Mouse (Mus musculus): ENCODE results near the gene Rnf215. TPM values are rescaled to one million over a fixed set of nuclear protein-coding genes. Genes with fewer than 3 reads are reported as not detected.
"Not testable (repeated sequence)": the region's sequence is repeated elsewhere in the genome, so short reads cannot be mapped to it uniquely, and the experiment has no call there.

Gene Rnf215
- polyA plus RNA-seq, 1 experiment from 2014 or later: 37.4 TPM

DNA sequence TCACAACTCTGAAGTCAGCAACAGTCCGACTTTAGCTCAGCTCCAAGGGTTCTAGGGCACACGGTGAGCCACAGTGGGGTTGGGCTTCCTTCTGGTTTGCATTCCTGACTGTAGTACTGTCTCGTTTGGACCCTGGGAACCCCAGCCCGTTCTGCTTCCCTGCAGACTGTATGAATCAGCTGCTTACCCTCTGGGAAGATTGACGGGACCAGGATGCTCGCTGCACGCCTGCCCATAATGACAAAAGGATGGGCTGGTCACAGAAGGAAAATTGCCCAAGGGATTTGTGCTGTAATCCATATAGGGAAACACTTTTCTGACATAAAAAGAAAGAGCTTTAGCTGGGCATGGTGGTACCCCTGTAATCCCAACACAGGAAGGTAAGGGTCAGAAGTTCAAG lies 36.2 kb upstream of the Rnf215 start:
- Histone ChIP-seq H3K27ac (no peak overlapping the region), H3K9ac (peak overlapping the region; percentile 27; the same call in 1 of the 2 replicates)
- 63% methylated on average over 7 of the region's 7 CpGs for WGBS

DNA sequence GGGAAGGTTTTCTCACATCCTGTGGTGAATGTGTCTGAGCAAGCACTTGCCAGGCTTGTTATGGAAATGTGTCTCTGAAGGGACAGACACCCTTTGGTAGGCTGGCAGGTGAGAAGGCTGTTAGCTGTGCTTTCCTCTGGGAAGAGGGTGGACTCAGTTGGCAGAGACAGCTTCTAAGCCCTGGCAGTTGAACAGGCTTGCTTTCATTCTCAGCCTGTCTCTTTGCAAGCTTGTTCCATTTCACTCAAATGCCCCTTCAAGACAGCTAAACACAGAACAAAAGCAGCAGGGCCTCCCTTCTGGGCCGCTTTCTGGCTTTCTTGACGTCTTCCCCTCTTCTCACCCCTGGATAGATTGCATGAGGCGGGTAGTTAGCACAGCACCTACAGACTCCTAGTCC lies 35.6 kb upstream of the Rnf215 start:
- Histone ChIP-seq H3K36me3 (0 out of 2 replicates have a peak, but pooled peaks cover 6% of the 10 kb centered on the region), H3K4me2 (no peak overlapping the region), H3K9me3 (no peaks in the 10 kb centered on the region), H3K9ac (no peak overlapping the region), H3K27ac (no peak overlapping the region), H3K4me1 (peaks cover 22% of the 10 kb centered on the region), H3K27me3 (no peaks in the 10 kb centered on the region), H3K4me3 (no peak overlapping the region)
- no peak for ATAC-seq (ENCODE audit: insufficient number of reproducible peaks, insufficient read depth, low FRiP score, low TSS enrichment, low read depth)
- 72% methylated on average over 3 of the region's 3 CpGs for WGBS

More for the DNA sequence above, 36.2 kb upstream of the Rnf215 start:
- Histone ChIP-seq H3K4me1 (peaks cover 25% of the 10 kb centered on the region), H3K4me2 (no peak overlapping the region), H3K9me3 (no peaks in the 10 kb centered on the region), H3K27me3 (no peaks in the 10 kb centered on the region), H3K4me3 (no peak overlapping the region), H3K36me3 (0 out of 2 replicates have a peak, but pooled peaks cover 6% of the 10 kb centered on the region)
- ATAC-seq (ENCODE audit: insufficient number of reproducible peaks, insufficient read depth, low FRiP score, low TSS enrichment, low read depth): no peak

DNA sequence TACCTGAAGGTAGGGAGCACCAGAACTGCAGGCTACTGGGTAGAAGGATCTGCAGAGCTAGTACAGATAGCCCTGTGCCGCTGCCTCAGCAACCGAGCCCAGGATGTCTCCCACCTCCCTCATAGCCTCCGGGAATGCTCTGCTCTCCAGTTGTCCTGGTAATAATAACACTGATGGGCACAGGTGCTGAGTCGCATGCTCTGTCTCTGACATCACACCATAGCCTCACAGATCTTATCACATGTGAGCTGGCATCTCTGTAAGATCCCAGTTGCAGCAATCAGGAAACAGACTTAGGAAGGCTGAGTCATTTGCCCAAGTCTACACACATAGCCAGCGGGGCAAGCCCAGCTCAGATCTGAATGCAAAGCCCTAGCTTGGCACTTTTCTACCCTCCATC lies 33.2 kb upstream of the Rnf215 start:
- 0 out of 2 replicates have a peak overlapping the region, but pooled peaks have one; percentile 32 for H3K9ac ChIP-seq
- 0 out of 2 replicates have a peak, but pooled peaks cover 6% of the 10 kb centered on the region for H3K36me3 ChIP-seq
- WGBS: 79% methylated on average over 5 of the region's 5 CpGs
- no peak overlapping the region for H3K27ac ChIP-seq
- no peak overlapping the region for H3K4me3 ChIP-seq
- ATAC-seq (ENCODE audit: insufficient number of reproducible peaks, insufficient read depth, low FRiP score, low TSS enrichment, low read depth): no peak
- H3K9me3 ChIP-seq: no peaks in the 10 kb centered on the region
- no peak overlapping the region for H3K4me2 ChIP-seq
- no peaks in the 10 kb centered on the region for H3K27me3 ChIP-seq
- peaks cover 6% of the 10 kb centered on the region for H3K4me1 ChIP-seq

DNA sequence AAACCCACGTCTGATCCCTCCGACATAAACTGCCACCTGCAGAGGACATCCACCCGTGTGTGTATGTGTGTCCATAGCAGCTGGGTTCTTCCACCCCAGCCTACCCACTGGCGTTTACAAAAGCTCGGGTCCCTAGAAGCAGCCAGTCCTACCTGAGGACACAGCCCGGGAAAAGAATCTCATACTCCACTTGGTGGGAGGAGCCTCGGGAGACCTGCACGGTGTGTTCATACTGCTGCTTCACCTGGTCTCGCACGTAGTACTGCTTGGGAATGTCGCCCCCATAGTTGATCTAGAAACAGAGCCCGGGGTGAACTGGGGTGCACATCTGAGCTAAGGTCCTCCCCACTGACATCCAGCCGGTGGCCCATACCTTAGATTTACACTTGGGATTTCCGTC lies 31.5 kb upstream of the Rnf215 start:
- no peak for ATAC-seq (ENCODE audit: insufficient number of reproducible peaks, insufficient read depth, low FRiP score, low TSS enrichment, low read depth)
- Histone ChIP-seq H3K9me3 (no peaks in the 10 kb centered on the region), H3K36me3 (0 out of 2 replicates have a peak, but pooled peaks cover 6% of the 10 kb centered on the region), H3K9ac (no peak overlapping the region), H3K4me3 (no peak overlapping the region), H3K4me1 (no peaks in the 10 kb centered on the region), H3K27ac (no peak overlapping the region), H3K27me3 (no peaks in the 10 kb centered on the region), H3K4me2 (no peak overlapping the region)
- WGBS: 76% methylated on average over 14 of the region's 14 CpGs

DNA sequence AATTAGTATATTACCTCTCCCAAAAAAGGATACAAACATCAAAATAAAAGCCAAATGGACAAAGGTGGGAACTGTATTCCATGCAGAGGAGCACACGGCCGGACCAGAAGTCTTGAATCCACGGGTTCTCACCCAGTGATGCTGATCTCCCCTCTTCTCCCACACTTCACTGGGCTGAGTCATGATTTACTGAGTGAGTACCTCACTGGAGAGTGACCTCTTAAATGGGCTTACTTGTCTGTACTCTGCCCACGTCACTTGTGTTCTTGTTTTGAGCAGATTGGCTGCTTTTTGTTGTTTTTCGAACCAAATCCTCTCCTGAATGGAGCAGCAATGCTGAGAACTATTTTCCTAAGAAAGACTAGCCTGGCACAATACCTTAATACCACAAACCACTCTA lies 30.0 kb upstream of the Rnf215 start:
- H3K27ac ChIP-seq: no peak overlapping the region
- no peak overlapping the region for H3K4me3 ChIP-seq
- 87% methylated on average over 5 of the region's 5 CpGs for WGBS
- H3K9ac ChIP-seq: no peak overlapping the region
- no peaks in the 10 kb centered on the region for H3K4me1 ChIP-seq
- no peaks in the 10 kb centered on the region for H3K9me3 ChIP-seq
- H3K27me3 ChIP-seq: no peaks in the 10 kb centered on the region
- H3K4me2 ChIP-seq: no peak overlapping the region
- 0 out of 2 replicates have a peak, but pooled peaks cover 6% of the 10 kb centered on the region for H3K36me3 ChIP-seq
- ATAC-seq (ENCODE audit: insufficient number of reproducible peaks, insufficient read depth, low FRiP score, low TSS enrichment, low read depth): no peak

DNA sequence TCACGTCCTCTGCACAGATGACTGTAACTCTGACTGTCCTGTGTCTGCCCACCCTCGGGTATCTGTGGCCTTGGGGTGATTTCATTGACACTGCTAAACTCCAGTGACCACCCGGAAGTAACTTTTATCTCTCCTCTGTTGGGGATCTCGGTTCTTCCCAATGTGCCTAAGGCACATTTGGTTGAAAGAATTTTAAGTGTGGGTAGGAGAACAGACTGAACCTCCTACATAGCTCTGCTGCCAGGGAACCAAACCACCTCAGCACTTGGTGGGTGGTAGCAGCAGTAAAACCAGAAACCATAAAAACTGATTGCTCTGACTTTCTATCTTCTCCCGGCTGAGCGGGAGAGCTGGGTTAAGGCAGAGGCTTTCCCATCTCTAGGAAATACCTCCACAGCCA lies 29.6 kb upstream of the Rnf215 start:
- Histone ChIP-seq H3K4me2 (no peak overlapping the region), H3K9me3 (no peaks in the 10 kb centered on the region), H3K27ac (no peak overlapping the region), H3K9ac (no peak overlapping the region), H3K4me3 (no peak overlapping the region), H3K4me1 (no peaks in the 10 kb centered on the region), H3K27me3 (no peaks in the 10 kb centered on the region), H3K36me3 (0 out of 2 replicates have a peak, but pooled peaks cover 8% of the 10 kb centered on the region)
- WGBS: 60% methylated on average over 6 of the region's 6 CpGs
- ATAC-seq (ENCODE audit: insufficient number of reproducible peaks, insufficient read depth, low FRiP score, low TSS enrichment, low read depth): no peak

DNA sequence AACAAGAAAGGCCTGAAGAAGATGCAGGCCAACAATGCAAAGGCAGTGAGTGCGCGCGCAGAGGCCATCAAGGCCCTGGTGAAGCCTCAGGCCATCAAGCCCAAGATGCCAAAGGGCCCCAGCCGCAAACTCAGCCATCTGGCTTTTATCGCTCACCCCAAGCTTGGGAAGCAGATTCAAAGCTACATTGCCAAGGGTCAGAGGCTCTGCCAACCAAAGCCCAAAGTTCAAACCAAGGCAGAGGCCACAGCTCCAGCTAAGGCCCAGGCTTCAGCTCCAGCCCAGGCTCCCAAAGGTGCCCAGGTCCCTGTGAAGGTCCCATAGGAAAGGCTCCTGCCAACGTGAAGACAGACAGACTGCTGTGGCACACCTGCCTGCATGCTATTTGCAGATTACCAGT lies 27.1 kb upstream of the Rnf215 start:
- not testable (repeated sequence) for H3K27me3 ChIP-seq; H3K9ac ChIP-seq; H3K27ac ChIP-seq; H3K4me1 ChIP-seq; H3K4me2 ChIP-seq; H3K9me3 ChIP-seq; ATAC-seq (ENCODE audit: insufficient number of reproducible peaks, insufficient read depth, low FRiP score, low TSS enrichment, low read depth); H3K4me3 ChIP-seq
- WGBS: 89% methylated on average over 6 of the region's 6 CpGs
- peaks cover 16% of the 10 kb centered on the region; the same call in 1 of the 2 replicates for H3K36me3 ChIP-seq

DNA sequence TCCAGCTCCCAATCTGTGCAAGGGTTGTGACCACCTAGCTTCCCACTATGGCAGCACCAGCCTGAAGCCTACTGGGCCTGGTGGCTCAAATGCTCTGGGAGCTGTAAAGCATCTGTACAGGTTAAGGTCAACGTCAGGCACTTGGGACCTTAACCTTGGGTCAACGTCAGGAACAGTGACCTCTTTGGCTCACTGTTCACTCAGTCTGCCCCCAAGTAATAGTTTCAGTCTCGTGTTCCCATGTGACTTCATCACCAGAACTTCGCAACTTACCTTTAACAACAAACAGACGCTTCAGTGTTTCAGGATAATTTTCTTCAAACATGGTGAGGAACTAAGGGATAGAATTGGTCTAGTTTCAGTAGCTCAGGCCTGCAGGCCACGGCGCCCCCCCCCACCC lies 26.3 kb upstream of the Rnf215 start:
- no peak overlapping the region for H3K27ac ChIP-seq
- no peaks in the 10 kb centered on the region for H3K27me3 ChIP-seq
- H3K4me2 ChIP-seq: no peak overlapping the region
- H3K4me1 ChIP-seq: no peaks in the 10 kb centered on the region
- 51% methylated on average over 7 of the region's 7 CpGs for WGBS
- ATAC-seq (ENCODE audit: insufficient number of reproducible peaks, insufficient read depth, low FRiP score, low TSS enrichment, low read depth): no peak
- H3K36me3 ChIP-seq: peaks cover 10% of the 10 kb centered on the region; the same call in 1 of the 2 replicates
- no peak overlapping the region for H3K9ac ChIP-seq
- H3K4me3 ChIP-seq: no peak overlapping the region
- no peaks in the 10 kb centered on the region for H3K9me3 ChIP-seq

DNA sequence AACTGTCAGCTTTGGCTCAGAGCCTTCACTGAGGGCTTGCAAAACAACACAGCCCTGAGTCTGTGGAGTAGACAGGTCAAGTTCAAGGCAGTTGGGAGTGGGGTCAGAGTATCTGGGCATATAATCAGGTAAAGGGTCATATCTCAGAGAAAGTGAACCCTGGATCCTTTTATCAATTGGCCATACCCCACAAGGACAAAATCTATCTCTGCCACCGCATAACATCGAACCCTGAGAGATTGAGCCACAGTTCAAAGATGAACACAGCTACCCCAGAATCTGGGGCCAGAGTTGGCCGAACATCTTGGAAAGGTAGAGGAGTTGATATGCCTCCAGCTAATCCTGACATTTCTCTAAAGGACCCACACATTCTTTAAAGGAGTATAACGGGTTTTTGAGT lies 23.0 kb upstream of the Rnf215 start:
- Histone ChIP-seq H3K4me2 (no peak overlapping the region), H3K4me3 (no peak overlapping the region), H3K27ac (no peak overlapping the region), H3K9ac (no peak overlapping the region), H3K4me1 (0 out of 2 replicates have a peak, but pooled peaks cover 3% of the 10 kb centered on the region), H3K36me3 (peaks cover 10% of the 10 kb centered on the region; the same call in 1 of the 2 replicates), H3K27me3 (0 out of 2 replicates have a peak, but pooled peaks cover 4% of the 10 kb centered on the region), H3K9me3 (no peaks in the 10 kb centered on the region)
- 88% methylated on average over 4 of the region's 4 CpGs for WGBS
- ATAC-seq (ENCODE audit: insufficient number of reproducible peaks, insufficient read depth, low FRiP score, low TSS enrichment, low read depth): no peak

DNA sequence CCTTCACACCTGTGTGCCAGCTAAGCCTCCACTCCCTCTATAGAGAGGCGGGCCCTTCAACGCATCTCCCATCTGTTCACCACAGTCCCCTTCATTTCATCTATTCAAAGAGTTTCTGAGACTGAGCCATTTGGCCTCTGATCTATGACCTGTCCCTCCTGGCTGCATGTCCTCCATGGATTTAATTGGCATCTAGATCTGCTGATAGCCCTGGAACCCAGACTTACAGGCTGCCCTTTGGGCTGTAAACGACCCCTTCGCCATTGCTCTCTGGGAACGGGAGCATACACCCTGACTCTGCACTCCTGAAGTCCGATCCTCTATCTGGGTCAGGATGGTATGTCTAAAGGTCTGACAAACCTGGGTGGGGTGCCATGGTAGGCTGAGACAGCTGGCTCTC lies 22.1 kb upstream of the Rnf215 start:
- peaks cover 12% of the 10 kb centered on the region for H3K27me3 ChIP-seq
- no peak overlapping the region for H3K9ac ChIP-seq
- H3K4me1 ChIP-seq: peaks cover 10% of the 10 kb centered on the region
- 88% methylated on average over 6 of the region's 6 CpGs for WGBS
- H3K27ac ChIP-seq: no peak overlapping the region
- H3K36me3 ChIP-seq: peaks cover 10% of the 10 kb centered on the region; the same call in 1 of the 2 replicates
- no peak for ATAC-seq (ENCODE audit: insufficient number of reproducible peaks, insufficient read depth, low FRiP score, low TSS enrichment, low read depth)
- no peak overlapping the region for H3K4me2 ChIP-seq
- no peak overlapping the region for H3K4me3 ChIP-seq
- H3K9me3 ChIP-seq: no peaks in the 10 kb centered on the region

DNA sequence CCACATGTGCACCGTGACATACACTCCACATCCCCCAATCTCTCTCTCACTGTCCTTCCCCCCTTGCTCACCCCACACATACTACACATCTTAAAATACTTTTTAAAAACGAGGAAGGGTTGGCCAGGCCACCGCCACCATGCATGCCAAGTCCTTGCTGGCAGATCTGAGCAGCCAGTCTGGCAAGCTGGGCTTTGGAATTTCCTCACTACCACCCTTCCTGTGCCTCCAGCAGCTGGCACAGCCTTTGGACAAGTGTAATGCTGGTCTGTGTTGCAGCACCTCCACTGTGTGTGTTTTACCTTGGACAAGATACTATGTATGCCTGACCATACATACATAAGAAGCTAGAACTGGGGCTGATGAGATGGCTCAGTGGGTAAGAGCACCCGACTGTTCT lies 21.5 kb upstream of the Rnf215 start:
- 84% methylated on average over 4 of the region's 4 CpGs for WGBS
- ATAC-seq (ENCODE audit: insufficient number of reproducible peaks, insufficient read depth, low FRiP score, low TSS enrichment, low read depth): no peak
- Histone ChIP-seq H3K4me2 (no peak overlapping the region), H3K9me3 (no peaks in the 10 kb centered on the region), H3K4me3 (no peak overlapping the region), H3K36me3 (peaks cover 10% of the 10 kb centered on the region; the same call in 1 of the 2 replicates), H3K27me3 (peaks cover 16% of the 10 kb centered on the region), H3K27ac (no peak overlapping the region), H3K4me1 (peaks cover 16% of the 10 kb centered on the region), H3K9ac (no peak overlapping the region)

DNA sequence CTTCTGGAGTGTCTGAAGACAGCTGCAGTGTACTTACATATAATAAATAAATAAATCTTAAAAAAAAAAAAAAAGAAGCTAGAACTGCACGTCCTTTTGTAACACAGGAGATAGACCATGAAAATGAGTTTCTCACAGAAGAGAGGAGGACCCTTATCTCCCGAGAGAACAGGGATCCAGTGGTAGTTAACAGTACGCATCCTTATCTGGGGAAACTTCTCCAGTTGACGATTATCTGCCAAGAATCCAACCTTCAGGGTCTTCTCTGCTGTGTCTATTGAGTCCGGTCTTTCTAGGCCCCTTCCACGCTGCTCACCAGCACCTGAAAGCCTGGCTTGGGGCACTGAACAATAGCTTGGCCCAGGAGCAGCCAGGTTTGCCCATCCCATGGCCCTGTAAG lies 21.0 kb upstream of the Rnf215 start:
- no peaks in the 10 kb centered on the region for H3K9me3 ChIP-seq
- H3K36me3 ChIP-seq: peaks cover 10% of the 10 kb centered on the region; the same call in 1 of the 2 replicates
- H3K4me1 ChIP-seq: peaks cover 20% of the 10 kb centered on the region
- ATAC-seq (ENCODE audit: insufficient number of reproducible peaks, insufficient read depth, low FRiP score, low TSS enrichment, low read depth): no peak
- WGBS: 81% methylated on average over 6 of the region's 6 CpGs
- no peak overlapping the region for H3K4me2 ChIP-seq
- H3K4me3 ChIP-seq: no peak overlapping the region
- peaks cover 20% of the 10 kb centered on the region for H3K27me3 ChIP-seq
- H3K27ac ChIP-seq: no peak overlapping the region
- no peak overlapping the region for H3K9ac ChIP-seq

Measured in embryonic facial prominence, embryonic 13.5 days (tissue).